Mouse (Mus musculus): ENCODE measurements around the gene Grin3b. TPM values are rescaled to one million over a fixed set of nuclear protein-coding genes. Genes with fewer than 3 reads are reported as not detected.

Grin3b gene
- polyA plus RNA-seq, 1 experiment, result not detected

- TF ChIP-seq POLR2A (IDR thresholded peaks at IDR 0.05; ENCODE audit: low read depth, low read length), result no peak
- TF ChIP-seq CTCF (IDR thresholded peaks at IDR 0.05; ENCODE audit: extremely low read depth, insufficient read length, insufficient replicate concordance, low read depth, low read length), result no peak
- no peak overlapping the region for H3K27ac ChIP-seq (ENCODE audit: insufficient read depth, low read depth, low read length)
- H3K4me3 ChIP-seq (ENCODE audit: low read depth, low read length), result no peak overlapping the region
- H3K36me3 ChIP-seq (ENCODE audit: control insufficient read depth, insufficient read depth, low read length), result no peaks in the 10 kb centered on the region
- H3K4me1 ChIP-seq (ENCODE audit: control insufficient read depth, insufficient read depth, insufficient read length, low read length), result peaks cover 26% of the 10 kb centered on the region
- no peaks in the 10 kb centered on the region for H3K27me3 ChIP-seq (ENCODE audit: control insufficient read depth, insufficient read depth, low read length)
- 61% methylated on average over 13 of the region's 13 CpGs for WGBS
Measured at GRCm38 (mm10) chr10:80021320-80021641, 50.8 kb downstream of the Grin3b start.

DNA sequence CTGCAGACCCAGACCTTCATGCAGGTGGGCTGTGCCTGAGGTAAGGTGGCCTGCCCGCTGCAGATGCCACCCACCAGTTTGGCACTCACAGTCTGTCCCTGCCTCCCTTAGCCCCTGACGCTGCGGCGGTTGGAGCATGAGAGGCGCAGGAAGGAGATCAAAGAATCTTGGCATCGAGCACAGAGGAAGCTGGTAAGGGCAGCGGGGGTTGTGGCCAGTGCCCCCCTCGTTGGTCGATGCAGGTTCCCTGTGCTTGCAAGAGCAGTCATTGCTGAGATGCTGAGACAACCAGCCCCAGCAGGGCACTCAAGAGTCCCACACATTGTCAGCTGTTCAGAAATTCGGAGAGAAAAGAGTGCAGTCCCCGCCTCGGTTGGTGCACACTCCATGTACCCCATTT, 51.6 kb downstream of the Grin3b start:
- H3K36me3 ChIP-seq (ENCODE audit: control insufficient read depth, insufficient read depth, low read length), result no peaks in the 10 kb centered on the region
- 80% methylated on average over 12 of the region's 12 CpGs for WGBS

GRCm38 (mm10) chr10:80022806-80023205, 52.3 kb downstream of the Grin3b start:
- H3K36me3 ChIP-seq (ENCODE audit: control insufficient read depth, insufficient read depth, low read length), result no peaks in the 10 kb centered on the region
- WGBS, result 91% methylated on average over 8 of the region's 8 CpGs
- TF ChIP-seq CTCF (IDR thresholded peaks at IDR 0.05; ENCODE audit: extremely low read depth, insufficient read length, insufficient replicate concordance, low read depth, low read length), result no peak
- no peak for TF ChIP-seq POLR2A (IDR thresholded peaks at IDR 0.05; ENCODE audit: low read depth, low read length)
- H3K27me3 ChIP-seq (ENCODE audit: control insufficient read depth, insufficient read depth, low read length), result no peaks in the 10 kb centered on the region
- no peak overlapping the region for H3K27ac ChIP-seq (ENCODE audit: insufficient read depth, low read depth, low read length)
- H3K4me1 ChIP-seq (ENCODE audit: control insufficient read depth, insufficient read depth, insufficient read length, low read length), result peaks cover 29% of the 10 kb centered on the region
- no peak overlapping the region for H3K4me3 ChIP-seq (ENCODE audit: low read depth, low read length)

More for the DNA sequence above, 51.6 kb downstream of the Grin3b start:
- H3K27ac ChIP-seq (ENCODE audit: insufficient read depth, low read depth, low read length), result no peak overlapping the region
- H3K27me3 ChIP-seq (ENCODE audit: control insufficient read depth, insufficient read depth, low read length), result no peaks in the 10 kb centered on the region
- H3K4me1 ChIP-seq (ENCODE audit: control insufficient read depth, insufficient read depth, insufficient read length, low read length), result peaks cover 26% of the 10 kb centered on the region
- no peak overlapping the region for H3K4me3 ChIP-seq (ENCODE audit: low read depth, low read length)
- TF ChIP-seq CTCF (IDR thresholded peaks at IDR 0.05; ENCODE audit: extremely low read depth, insufficient read length, insufficient replicate concordance, low read depth, low read length), result no peak
- TF ChIP-seq POLR2A (IDR thresholded peaks at IDR 0.05; ENCODE audit: low read depth, low read length), result no peak

- no peaks in the 10 kb centered on the region for H3K27me3 ChIP-seq (ENCODE audit: control insufficient read depth, insufficient read depth, low read length)
- H3K36me3 ChIP-seq (ENCODE audit: control insufficient read depth, insufficient read depth, low read length), result no peaks in the 10 kb centered on the region
- TF ChIP-seq POLR2A (IDR thresholded peaks at IDR 0.05; ENCODE audit: low read depth, low read length), result no peak
- no peak for TF ChIP-seq CTCF (IDR thresholded peaks at IDR 0.05; ENCODE audit: extremely low read depth, insufficient read length, insufficient replicate concordance, low read depth, low read length)
- H3K4me3 ChIP-seq (ENCODE audit: low read depth, low read length), result no peak overlapping the region
- H3K4me1 ChIP-seq (ENCODE audit: control insufficient read depth, insufficient read depth, insufficient read length, low read length), result peaks cover 31% of the 10 kb centered on the region
- 45% methylated on average over 5 of the region's 5 CpGs for WGBS
- peak overlapping the region; percentile 52 for H3K27ac ChIP-seq (ENCODE audit: insufficient read depth, low read depth, low read length)
Measured at GRCm38 (mm10) chr10:80023758-80024157, 53.2 kb downstream of the Grin3b start.

GRCm38 (mm10) chr10:80024229-80025043, 53.9 kb downstream of the Grin3b start:
- Histone ChIP-seq H3K27me3 (ENCODE audit: control insufficient read depth, insufficient read depth, low read length) (no peaks in the 10 kb centered on the region), H3K27ac (ENCODE audit: insufficient read depth, low read depth, low read length) (peak overlapping the region; percentile 85), H3K36me3 (ENCODE audit: control insufficient read depth, insufficient read depth, low read length) (no peaks in the 10 kb centered on the region), H3K4me1 (ENCODE audit: control insufficient read depth, insufficient read depth, insufficient read length, low read length) (peaks cover 31% of the 10 kb centered on the region), H3K4me3 (ENCODE audit: low read depth, low read length) (peak overlapping the region; percentile 21)
- 82% methylated on average over 15 of the region's 15 CpGs for WGBS
- TF ChIP-seq CTCF (IDR thresholded peaks at IDR 0.05; ENCODE audit: extremely low read depth, insufficient read length, insufficient replicate concordance, low read depth, low read length) (no peak), POLR2A (IDR thresholded peaks at IDR 0.05; ENCODE audit: low read depth, low read length) (no peak)

GRCm38 (mm10) chr10:80025044-80025347, 54.5 kb downstream of the Grin3b start:
- TF ChIP-seq CTCF (IDR thresholded peaks at IDR 0.05; ENCODE audit: extremely low read depth, insufficient read length, insufficient replicate concordance, low read depth, low read length), result no peak
- TF ChIP-seq POLR2A (IDR thresholded peaks at IDR 0.05; ENCODE audit: low read depth, low read length), result no peak
- peaks cover 28% of the 10 kb centered on the region for H3K4me1 ChIP-seq (ENCODE audit: control insufficient read depth, insufficient read depth, insufficient read length, low read length)
- no peak overlapping the region for H3K4me3 ChIP-seq (ENCODE audit: low read depth, low read length)
- H3K27me3 ChIP-seq (ENCODE audit: control insufficient read depth, insufficient read depth, low read length), result no peaks in the 10 kb centered on the region
- H3K27ac ChIP-seq (ENCODE audit: insufficient read depth, low read depth, low read length), result peak overlapping the region; percentile 85; the same call in 1 of the 2 replicates
- no peaks in the 10 kb centered on the region for H3K36me3 ChIP-seq (ENCODE audit: control insufficient read depth, insufficient read depth, low read length)
- 56% methylated on average over 4 of the region's 4 CpGs for WGBS

- TF ChIP-seq CTCF (IDR thresholded peaks at IDR 0.05; ENCODE audit: extremely low read depth, insufficient read length, insufficient replicate concordance, low read depth, low read length) (no peak), POLR2A (IDR thresholded peaks at IDR 0.05; ENCODE audit: low read depth, low read length) (no peak)
- 57% methylated on average over 10 of the region's 10 CpGs for WGBS
- no peak overlapping the region for H3K27ac ChIP-seq (ENCODE audit: insufficient read depth, low read depth, low read length)
- no peak overlapping the region for H3K4me3 ChIP-seq (ENCODE audit: low read depth, low read length)
- H3K36me3 ChIP-seq (ENCODE audit: control insufficient read depth, insufficient read depth, low read length), result no peaks in the 10 kb centered on the region
- H3K4me1 ChIP-seq (ENCODE audit: control insufficient read depth, insufficient read depth, insufficient read length, low read length), result peaks cover 28% of the 10 kb centered on the region
- no peaks in the 10 kb centered on the region for H3K27me3 ChIP-seq (ENCODE audit: control insufficient read depth, insufficient read depth, low read length)
Measured at GRCm38 (mm10) chr10:80025463-80025862, 54.9 kb downstream of the Grin3b start.

Measured in small intestine, adult 2 months (tissue).